In genomic region chr10:80245600-80245999, GRCm38 (mm10) we compare ENCODE assay signal across 8 mouse cellular contexts. TPM values are rescaled to one million over a fixed set of nuclear protein-coding genes. Genes with fewer than 3 reads are reported as not detected.
A peak's percentile ranks its signal among the peaks of the same experiment; 100 is the strongest.
DNase-seq lines count a peak whose midpoint lies in the region; ATAC-seq and TF ChIP-seq lines count a peak whose summit lies in the region.

No protein-coding gene starts in this region.

- peak; percentile 72 to 95 for TF ChIP-seq CTCF in CH12.LX (conservative IDR thresholded peaks at IDR 0.05 in 1 of 2, IDR thresholded peaks at IDR 0.05 in 1 of 2; ENCODE audit: low read depth in 2 of 2, low read length in 2 of 2)
- peak; percentile 78 for TF ChIP-seq CTCF in bone marrow macrophage, adult 2 months (IDR thresholded peaks at IDR 0.05; ENCODE audit: low read depth, low read length)
- TF ChIP-seq CTCF in embryonic fibroblast, embryonic 13.5 days (IDR thresholded peaks at IDR 0.05; ENCODE audit: borderline replicate concordance, insufficient read depth, low read length): peak; percentile 30; the same call in 1 of the 2 replicates
- no peak for TF ChIP-seq CTCF in thymus, adult 2 months (IDR thresholded peaks at IDR 0.05; ENCODE audit: borderline replicate concordance, control insufficient read depth, extremely low read depth, insufficient read depth, low read length, poor library complexity)

- H3K27me3 ChIP-seq in CH12.LX (replicated peaks): no peaks in the 10 kb centered on the region
- no peaks in the 10 kb centered on the region for H3K27me3 ChIP-seq in heart, embryonic 13.5 days (replicated peaks)
- no peaks in the 10 kb centered on the region for H3K27me3 ChIP-seq in neural tube, embryonic 15.5 days (replicated peaks)
- H3K27me3 ChIP-seq in thymus, adult 2 months (ENCODE audit: control insufficient read depth, insufficient read depth, low read length): no peaks in the 10 kb centered on the region

- peak; percentile 79 for DNase-seq in CH12.LX (ENCODE audit: extremely low read depth)
- peak; percentile 87 for DNase-seq in kidney, postnatal 14 days
- peak; percentile 72 to 81 for DNase-seq in lung, adult 18-20 months
- peak; percentile 80 for DNase-seq in thymus, adult 2 months

- WGBS in heart, embryonic 13.5 days: 3% methylated on average over 4 of the region's 4 CpGs
- 5% methylated on average over 4 of the region's 4 CpGs for WGBS in neural tube, embryonic 15.5 days
- WGBS in thymus, adult 2 months: 2% methylated on average over 4 of the region's 4 CpGs

- no peak for TF ChIP-seq POLR2A in CH12.LX (IDR thresholded peaks at IDR 0.05; ENCODE audit: low read depth, low read length)
- TF ChIP-seq POLR2A in bone marrow macrophage, adult 2 months (IDR thresholded peaks at IDR 0.05; ENCODE audit: borderline replicate concordance, low read depth, low read length): no peak
- TF ChIP-seq POLR2A in embryonic fibroblast, embryonic 13.5 days (IDR thresholded peaks at IDR 0.05; ENCODE audit: low read depth, low read length): no peak
- no peak for TF ChIP-seq POLR2A in thymus, adult 2 months (IDR thresholded peaks at IDR 0.05; ENCODE audit: control insufficient read depth, extremely low read depth, insufficient read depth, low read length, poor library complexity)

- H3K9me3 ChIP-seq in CH12.LX (replicated peaks; ENCODE audit: low read length): no peaks in the 10 kb centered on the region
- H3K9me3 ChIP-seq in heart, embryonic 13.5 days: no peaks in the 10 kb centered on the region
- H3K9me3 ChIP-seq in neural tube, embryonic 15.5 days (replicated peaks): no peaks in the 10 kb centered on the region

- H3K4me3 ChIP-seq in CH12.LX (replicated peaks in 1 of 3; ENCODE audit: low read depth in 2 of 3, low read length in 2 of 3, poor library complexity in 1 of 3): no peak overlapping the region
- H3K4me3 ChIP-seq in bone marrow macrophage, adult 2 months (ENCODE audit: insufficient read depth, low read length): no peak overlapping the region
- no peak overlapping the region for H3K4me3 ChIP-seq in embryonic fibroblast, embryonic 13.5 days (ENCODE audit: insufficient read depth, low read length)
- H3K4me3 ChIP-seq in heart, embryonic 13.5 days: no peak overlapping the region
- H3K4me3 ChIP-seq in neural tube, embryonic 15.5 days (replicated peaks): no peak overlapping the region
- no peak overlapping the region for H3K4me3 ChIP-seq in thymus, adult 2 months (ENCODE audit: control insufficient read depth, insufficient read depth, low read length)

- H3K9ac ChIP-seq in CH12.LX (ENCODE audit: insufficient read depth, low read depth): no peak overlapping the region
- peak overlapping the region; percentile 37 for H3K9ac ChIP-seq in heart, embryonic 13.5 days
- peak overlapping the region; percentile 32; the same call in 1 of the 2 replicates for H3K9ac ChIP-seq in neural tube, embryonic 15.5 days (replicated peaks)

- H3K79me2 ChIP-seq in CH12.LX (replicated peaks; ENCODE audit: control insufficient read depth, extremely low read depth, insufficient read depth, poor library complexity, severe bottlenecking): peaks cover 11% of the 10 kb centered on the region

- no peak overlapping the region for H3K4me2 ChIP-seq in CH12.LX (ENCODE audit: insufficient read depth, low read depth, poor library complexity, severe bottlenecking)
- no peak overlapping the region for H3K4me2 ChIP-seq in heart, embryonic 13.5 days
- no peak overlapping the region for H3K4me2 ChIP-seq in neural tube, embryonic 15.5 days

- peak; percentile 82 for TF ChIP-seq RAD21 in CH12.LX (IDR thresholded peaks at IDR 0.05; ENCODE audit: low read depth, low read length)

- TF ChIP-seq EP300 in CH12.LX (IDR thresholded peaks at IDR 0.05; ENCODE audit: low read length): no peak

- peaks cover 3 to 20% of the 10 kb centered on the region in 2 experiments for H3K4me1 ChIP-seq in CH12.LX (ENCODE audit: control insufficient read depth in 1 of 2, insufficient read depth in 2 of 2)
- peaks cover 3% of the 10 kb centered on the region; the same call in 1 of the 2 replicates for H3K4me1 ChIP-seq in bone marrow macrophage, adult 2 months (ENCODE audit: control insufficient read depth, insufficient read depth, low read length)
- H3K4me1 ChIP-seq in embryonic fibroblast, embryonic 13.5 days (ENCODE audit: control insufficient read depth, insufficient read depth, low read length): no peaks in the 10 kb centered on the region
- peaks cover 47% of the 10 kb centered on the region for H3K4me1 ChIP-seq in heart, embryonic 13.5 days
- H3K4me1 ChIP-seq in neural tube, embryonic 15.5 days: peaks cover 27% of the 10 kb centered on the region
- H3K4me1 ChIP-seq in thymus, adult 2 months (replicated peaks; ENCODE audit: control insufficient read depth, insufficient read depth, low read length): peaks cover 8% of the 10 kb centered on the region

- ATAC-seq in heart, embryonic 13.5 days (ENCODE audit: extremely low read depth, insufficient number of reproducible peaks, low FRiP score, low TSS enrichment): no peak
- no peak for ATAC-seq in neural tube, embryonic 15.5 days (ENCODE audit: low FRiP score)

- dilution Hi-C loops in CH12.LX (cut with MboI; ENCODE audit: extremely low pct_ligation_motif_present, extremely low pct_unique_long_range_greater_than_20kb, low sequenced_read_pairs): no loop called here

- peaks cover 38 to 49% of the 10 kb centered on the region in 2 experiments for H3K36me3 ChIP-seq in CH12.LX (replicated peaks in 1 of 2; ENCODE audit: control insufficient read depth in 1 of 2, insufficient read depth in 1 of 2, low read length in 1 of 2)
- peaks cover 42% of the 10 kb centered on the region for H3K36me3 ChIP-seq in heart, embryonic 13.5 days
- peaks cover 38% of the 10 kb centered on the region for H3K36me3 ChIP-seq in neural tube, embryonic 15.5 days
- H3K36me3 ChIP-seq in thymus, adult 2 months (ENCODE audit: control insufficient read depth, insufficient read depth, low read length): peaks cover 33% of the 10 kb centered on the region

- H3K27ac ChIP-seq in CH12.LX (ENCODE audit: insufficient read depth, low read depth): no peak overlapping the region
- no peak overlapping the region for H3K27ac ChIP-seq in bone marrow macrophage, adult 2 months (ENCODE audit: insufficient read depth, low read depth, low read length)
- no peak overlapping the region for H3K27ac ChIP-seq in embryonic fibroblast, embryonic 13.5 days (ENCODE audit: insufficient read depth, low read length)
- H3K27ac ChIP-seq in heart, embryonic 13.5 days (replicated peaks): no peak overlapping the region; the same call in 1 of the 2 replicates
- 0 out of 2 replicates have a peak overlapping the region, but pooled peaks have one; percentile 43 for H3K27ac ChIP-seq in neural tube, embryonic 15.5 days (replicated peaks)
- no peak overlapping the region for H3K27ac ChIP-seq in thymus, adult 2 months (ENCODE audit: control insufficient read depth, insufficient read depth, low read length)

- in situ Hi-C loops in CH12.LX (cut with MboI; ENCODE audit: low pct_ligation_motif_present, low pct_unique_long_range_greater_than_20kb, low sequenced_read_pairs): loop anchor here (5.0 kb wide), 1 partner anchor 68 kb away; the partner anchor contains the start of gene Efna2

RNA-seq across cellular contexts. Expression of gene Ndufs7, which starts 3.3 kb away (rescaled TPM):
- total RNA-seq in CH12.LX (2012; rRNA removed) (248 and 282 TPM in 2 replicates), CH12.LX (2014; rRNA removed) (124 and 154 TPM in 2 replicates)
- polyA plus RNA-seq in CH12.LX (2012; ENCODE audit: insufficient read length, low read depth): 222 and 228 TPM in 2 replicates
- 104 and 108 TPM in 2 replicates for polyA plus RNA-seq in bone marrow macrophage, adult 2 months (2012; ENCODE audit: insufficient read depth, insufficient read length, missing spikeins)
- polyA plus RNA-seq in embryonic fibroblast, embryonic 13.5 days (2011; ENCODE audit: insufficient read length, low read depth, missing spikeins): 65.5 and 65.7 TPM in 2 replicates
- polyA plus RNA-seq in heart, embryonic 13.5 days (2015; fragmentation: Nextera tagmentation; extraction: Ambion mirVana): 527 and 606 TPM in 2 replicates
- polyA plus RNA-seq in neural tube, embryonic 15.5 days (2015; fragmentation: Nextera tagmentation; extraction: Ambion mirVana): 353 and 368 TPM in 2 replicates
- 531 and 647 TPM in 2 replicates for polyA plus RNA-seq in thymus, adult 2 months (2012; rRNA removed)

RNA-seq across cellular contexts. Expression of gene Gamt, which starts 15.2 kb away (rescaled TPM):
- total RNA-seq in CH12.LX (2012; rRNA removed) (0.30 and 0.38 TPM in 2 replicates), CH12.LX (2014; rRNA removed) (0.24 TPM in 1 of 2 replicates, not detected in the other)
- 0.42 TPM in 1 of 2 replicates, not detected in the other for polyA plus RNA-seq in CH12.LX (2012; ENCODE audit: insufficient read length, low read depth)
- 19.5 and 26.3 TPM in 2 replicates for polyA plus RNA-seq in bone marrow macrophage, adult 2 months (2012; ENCODE audit: insufficient read depth, insufficient read length, missing spikeins)
- polyA plus RNA-seq in embryonic fibroblast, embryonic 13.5 days (2011; ENCODE audit: insufficient read length, low read depth, missing spikeins): 19.9 and 21.9 TPM in 2 replicates
- 53.3 and 62.1 TPM in 2 replicates for polyA plus RNA-seq in heart, embryonic 13.5 days (2015; fragmentation: Nextera tagmentation; extraction: Ambion mirVana)
- 27.9 and 34.6 TPM in 2 replicates for polyA plus RNA-seq in neural tube, embryonic 15.5 days (2015; fragmentation: Nextera tagmentation; extraction: Ambion mirVana)
- polyA plus RNA-seq in thymus, adult 2 months (2012; rRNA removed): 6.0 and 6.4 TPM in 2 replicates

RNA-seq across cellular contexts. Expression of gene Dazap1, which starts 15.7 kb away (rescaled TPM):
- 162 and 172 TPM in 2 replicates for total RNA-seq in CH12.LX (2012; rRNA removed)
- total RNA-seq in CH12.LX (2014; rRNA removed): 180 and 187 TPM in 2 replicates
- polyA plus RNA-seq in CH12.LX (2012; ENCODE audit: insufficient read length, low read depth): 236 and 252 TPM in 2 replicates
- 103 and 109 TPM in 2 replicates for polyA plus RNA-seq in bone marrow macrophage, adult 2 months (2012; ENCODE audit: insufficient read depth, insufficient read length, missing spikeins)
- 117 and 142 TPM in 2 replicates for polyA plus RNA-seq in embryonic fibroblast, embryonic 13.5 days (2011; ENCODE audit: insufficient read length, low read depth, missing spikeins)
- 36.4 and 37.9 TPM in 2 replicates for polyA plus RNA-seq in heart, embryonic 13.5 days (2015; fragmentation: Nextera tagmentation; extraction: Ambion mirVana)
- 48.6 and 50.4 TPM in 2 replicates for polyA plus RNA-seq in neural tube, embryonic 15.5 days (2015; fragmentation: Nextera tagmentation; extraction: Ambion mirVana)
- polyA plus RNA-seq in thymus, adult 2 months (2012; rRNA removed): 134 and 166 TPM in 2 replicates

RNA-seq across cellular contexts. Expression of gene Mum1, which starts 19.4 kb away (rescaled TPM):
- total RNA-seq in CH12.LX (2012; rRNA removed) (35.6 and 44.3 TPM in 2 replicates), CH12.LX (2014; rRNA removed) (24.1 and 25.1 TPM in 2 replicates)
- 22.9 and 24.1 TPM in 2 replicates for polyA plus RNA-seq in CH12.LX (2012; ENCODE audit: insufficient read length, low read depth)
- polyA plus RNA-seq in bone marrow macrophage, adult 2 months (2012; ENCODE audit: insufficient read depth, insufficient read length, missing spikeins): 27.2 and 36.2 TPM in 2 replicates
- polyA plus RNA-seq in embryonic fibroblast, embryonic 13.5 days (2011; ENCODE audit: insufficient read length, low read depth, missing spikeins): 24.0 and 29.1 TPM in 2 replicates
- polyA plus RNA-seq in heart, embryonic 13.5 days (2015; fragmentation: Nextera tagmentation; extraction: Ambion mirVana): 41.7 and 43.7 TPM in 2 replicates
- 46.8 and 49.6 TPM in 2 replicates for polyA plus RNA-seq in neural tube, embryonic 15.5 days (2015; fragmentation: Nextera tagmentation; extraction: Ambion mirVana)
- 111 and 113 TPM in 2 replicates for polyA plus RNA-seq in thymus, adult 2 months (2012; rRNA removed)

RNA-seq across cellular contexts. Expression of gene Rps15, which starts 46.7 kb away (rescaled TPM):
- total RNA-seq in CH12.LX (2012; rRNA removed) (4,610 and 5,342 TPM in 2 replicates), CH12.LX (2014; rRNA removed) (2,343 and 2,739 TPM in 2 replicates)
- 2,279 and 2,754 TPM in 2 replicates for polyA plus RNA-seq in CH12.LX (2012; ENCODE audit: insufficient read length, low read depth)
- polyA plus RNA-seq in bone marrow macrophage, adult 2 months (2012; ENCODE audit: insufficient read depth, insufficient read length, missing spikeins): 1,336 and 1,616 TPM in 2 replicates
- 2,340 and 2,493 TPM in 2 replicates for polyA plus RNA-seq in embryonic fibroblast, embryonic 13.5 days (2011; ENCODE audit: insufficient read length, low read depth, missing spikeins)
- 621 and 687 TPM in 2 replicates for polyA plus RNA-seq in heart, embryonic 13.5 days (2015; fragmentation: Nextera tagmentation; extraction: Ambion mirVana)
- polyA plus RNA-seq in neural tube, embryonic 15.5 days (2015; fragmentation: Nextera tagmentation; extraction: Ambion mirVana): 544 and 638 TPM in 2 replicates
- 2,172 and 2,371 TPM in 2 replicates for polyA plus RNA-seq in thymus, adult 2 months (2012; rRNA removed)
